Mouse (Mus musculus) forebrain, embryonic 14.5 days (tissue): ENCODE measurements around the gene Rpl10a. TPM values are rescaled to one million over a fixed set of nuclear protein-coding genes. Genes with fewer than 3 reads are reported as not detected.
"Not testable (repeated sequence)": the region's sequence is repeated elsewhere in the genome, so short reads cannot be mapped to it uniquely, and the experiment has no call there.

Source experiments
- ATAC-seq: fragments of 200-750 bp; cut with Nextera tagmentation; 2 replicates; pipeline ENCODE4 v1.8.0; 2017; ENCODE audit warnings: mild to moderate bottlenecking, moderate library complexity
- DNase-seq: peaks from one replicate; pipeline ENCODE4 v3.0.0-alpha.2; 2015; ENCODE audit warnings: low spot score
- H3K27ac ChIP-seq: fragments of 300-500 bp; sonication (generic); 2 replicates; pipeline ENCODE4 v1.5.1; 2014; ENCODE audit warnings: low read depth, mild to moderate bottlenecking, control low read depth, low read length, moderate library complexity
- H3K27me3 ChIP-seq: fragments of 300-500 bp; sonication (generic); replicated peaks from 2 replicates; pipeline ENCODE4 v1.6.1; 2014; ENCODE audit warnings: low read length, control low read depth, mixed read lengths; ENCODE audit not compliant: control insufficient read depth, insufficient read depth
- H3K36me3 ChIP-seq: fragments of 300-500 bp; sonication (generic); 2 replicates; pipeline ENCODE4 v1.6.1; 2014; ENCODE audit warnings: low read length, control low read depth; ENCODE audit not compliant: control insufficient read depth, insufficient read depth
- H3K4me1 ChIP-seq: fragments of 300-500 bp; sonication (generic); 2 replicates; pipeline ENCODE4 v1.6.1; 2014; ENCODE audit warnings: antibody characterized with exemption, low read length, control low read depth; ENCODE audit not compliant: control insufficient read depth, insufficient read depth
- H3K4me2 ChIP-seq: fragments of 300-500 bp; sonication (generic); 2 replicates; pipeline ENCODE4 v1.6.1; 2014; ENCODE audit warnings: mild to moderate bottlenecking, control low read depth, low read length
- H3K4me3 ChIP-seq: fragments of 300-500 bp; sonication (generic); 2 replicates; pipeline ENCODE4 v1.5.1; 2014; ENCODE audit warnings: low read depth, low read length, control low read depth
- H3K9ac ChIP-seq: fragments of 300-500 bp; sonication (generic); 2 replicates; pipeline ENCODE4 v1.6.1; 2014; ENCODE audit warnings: mild to moderate bottlenecking, low read length, control low read depth, moderate library complexity
- H3K9me3 ChIP-seq: fragments of 300-500 bp; sonication (generic); replicated peaks from 2 replicates; pipeline ENCODE4 v1.6.1; 2016; ENCODE audit warnings: low read length, control low read depth, mixed read lengths; ENCODE audit not compliant: control insufficient read depth
- WGBS: fragments of 180-500 bp; shearing (Covaris S2); extraction: QIAGEN DNeasy Blood & Tissue Kit; methylation state at CpG from one replicate; pipeline ENCODE4 v1.1.7; 2014; 5-methylcytosine and 5-hydroxymethylcytosine counted together
- polyA plus RNA-seq: library from polyadenylated mRNA; unstranded; fragments of >200 nt; fragmentation: Nextera tagmentation; extraction: Ambion mirVana; gene quantifications from 2 replicates; pipeline ENCODE4 v1.2.1, GENCODE M21; 2014

Rpl10a gene
- polyA plus RNA-seq, 1 experiment from 2014 or later = 532 TPM

GRCm38 (mm10) chr17:28355871-28356270 is 27.6 kb downstream of the Rpl10a start:
- WGBS = 87% methylated on average over 12 of the region's 12 CpGs
- Histone ChIP-seq H3K4me2 (no peak overlapping the region), H3K4me1 (0 out of 2 replicates have a peak, but pooled peaks cover 2% of the 10 kb centered on the region), H3K27ac (no peak overlapping the region), H3K9me3 (no peaks in the 10 kb centered on the region), H3K9ac (no peak overlapping the region), H3K27me3 (peaks cover 14% of the 10 kb centered on the region; the same call in 1 of the 2 replicates), H3K4me3 (no peak overlapping the region), H3K36me3 (no peaks in the 10 kb centered on the region)
- ATAC-seq (no peak), DNase-seq (no peak)

DNA sequence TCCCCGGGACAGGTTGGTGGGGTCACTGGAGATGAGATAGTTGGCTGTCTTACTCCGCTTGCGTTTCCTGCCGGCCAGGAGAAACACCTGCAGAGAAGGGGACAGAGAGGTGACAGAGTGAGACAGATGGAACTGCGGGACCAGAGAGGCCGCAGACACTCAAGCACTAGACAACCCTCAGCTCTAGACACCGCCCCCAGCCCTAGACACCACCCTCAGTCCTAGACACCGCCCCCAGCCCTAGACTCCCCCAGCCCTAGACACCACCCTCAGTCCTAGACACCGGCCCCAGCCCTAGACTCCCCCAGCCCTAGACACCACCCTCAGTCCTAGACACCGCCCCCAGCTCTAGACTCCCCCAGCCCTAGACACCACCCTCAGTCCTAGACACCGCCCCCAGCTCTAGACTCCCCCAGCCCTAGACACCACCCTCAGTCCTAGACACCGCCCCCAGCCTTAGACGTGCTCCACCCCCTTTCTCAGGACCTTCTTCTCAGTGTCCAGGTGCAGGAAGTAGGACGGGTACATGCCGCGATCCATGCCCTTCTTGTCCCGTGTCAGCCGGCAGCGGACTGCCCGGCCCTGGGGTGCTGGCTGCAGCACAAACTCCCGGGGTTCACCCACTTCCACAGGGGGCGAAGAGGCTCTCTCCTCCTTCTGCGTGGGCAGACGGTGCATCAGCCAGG is 30.4 kb downstream of the Rpl10a start:
- not testable (repeated sequence) for ATAC-seq, H3K4me3 ChIP-seq, H3K4me1 ChIP-seq, H3K4me2 ChIP-seq, H3K9me3 ChIP-seq, H3K27ac ChIP-seq, DNase-seq, H3K9ac ChIP-seq, H3K36me3 ChIP-seq
- 17% methylated on average over 22 of the region's 24 CpGs for WGBS
- peaks cover 25% of the 10 kb centered on the region for H3K27me3 ChIP-seq

GRCm38 (mm10) chr17:28360531-28361277 is 32.4 kb downstream of the Rpl10a start:
- ATAC-seq = no peak
- H3K9me3 ChIP-seq = no peaks in the 10 kb centered on the region
- H3K27me3 ChIP-seq = peaks cover 43% of the 10 kb centered on the region
- no peak overlapping the region for H3K9ac ChIP-seq
- H3K27ac ChIP-seq = no peak overlapping the region
- no peak for DNase-seq
- no peak overlapping the region for H3K4me3 ChIP-seq
- H3K4me1 ChIP-seq = peaks cover 5% of the 10 kb centered on the region; the same call in 1 of the 2 replicates
- no peak overlapping the region for H3K4me2 ChIP-seq
- 81% methylated on average over 9 of the region's 9 CpGs for WGBS
- no peaks in the 10 kb centered on the region for H3K36me3 ChIP-seq

DNA sequence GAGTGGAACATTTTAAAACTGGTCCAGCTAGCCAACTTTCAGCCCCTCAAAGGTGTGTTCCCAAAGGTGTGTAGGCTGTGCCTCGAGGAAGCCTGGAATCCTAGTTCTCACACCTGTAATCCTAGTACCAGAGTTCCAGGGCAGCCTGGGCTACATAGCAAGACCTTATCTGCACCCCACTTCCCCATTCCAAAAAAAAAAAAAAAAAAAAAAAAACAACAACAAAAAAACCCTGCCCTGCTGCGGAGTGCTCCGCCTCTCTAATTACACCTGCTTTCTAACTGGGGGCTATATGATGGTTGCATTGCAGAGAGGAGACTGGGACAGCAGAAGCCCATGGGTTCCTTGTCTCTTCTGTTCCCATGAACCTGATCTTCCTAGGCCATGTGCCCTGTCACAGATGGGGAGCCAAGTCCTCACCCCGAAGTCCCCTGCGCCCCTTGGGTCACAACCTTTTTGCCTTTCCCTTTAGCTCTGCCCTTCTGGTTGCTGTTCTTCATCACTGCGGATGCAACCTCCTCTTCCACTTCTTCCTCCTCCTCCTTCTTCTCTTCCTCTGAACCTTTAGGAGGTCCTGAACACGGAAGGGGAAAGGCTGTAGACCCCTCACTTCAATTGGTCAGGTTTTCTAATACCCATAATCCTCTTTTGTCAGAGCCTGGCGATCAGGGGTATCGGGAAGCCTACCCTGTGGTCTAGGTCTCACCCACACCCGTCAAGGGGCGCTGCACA is 33.8 kb downstream of the Rpl10a start:
- no peak for DNase-seq
- Histone ChIP-seq H3K9ac (peak overlapping the region; percentile 35; the same call in 1 of the 2 replicates), H3K36me3 (no peaks in the 10 kb centered on the region), H3K27me3 (peaks cover 43% of the 10 kb centered on the region), H3K4me3 (peak overlapping the region; percentile 21), H3K9me3 (no peaks in the 10 kb centered on the region), H3K4me1 (peaks cover 5% of the 10 kb centered on the region; the same call in 1 of the 2 replicates), H3K27ac (no peak overlapping the region), H3K4me2 (peak overlapping the region; percentile 45)
- ATAC-seq = no peak
- WGBS = 34% methylated on average over 11 of the region's 11 CpGs

DNA sequence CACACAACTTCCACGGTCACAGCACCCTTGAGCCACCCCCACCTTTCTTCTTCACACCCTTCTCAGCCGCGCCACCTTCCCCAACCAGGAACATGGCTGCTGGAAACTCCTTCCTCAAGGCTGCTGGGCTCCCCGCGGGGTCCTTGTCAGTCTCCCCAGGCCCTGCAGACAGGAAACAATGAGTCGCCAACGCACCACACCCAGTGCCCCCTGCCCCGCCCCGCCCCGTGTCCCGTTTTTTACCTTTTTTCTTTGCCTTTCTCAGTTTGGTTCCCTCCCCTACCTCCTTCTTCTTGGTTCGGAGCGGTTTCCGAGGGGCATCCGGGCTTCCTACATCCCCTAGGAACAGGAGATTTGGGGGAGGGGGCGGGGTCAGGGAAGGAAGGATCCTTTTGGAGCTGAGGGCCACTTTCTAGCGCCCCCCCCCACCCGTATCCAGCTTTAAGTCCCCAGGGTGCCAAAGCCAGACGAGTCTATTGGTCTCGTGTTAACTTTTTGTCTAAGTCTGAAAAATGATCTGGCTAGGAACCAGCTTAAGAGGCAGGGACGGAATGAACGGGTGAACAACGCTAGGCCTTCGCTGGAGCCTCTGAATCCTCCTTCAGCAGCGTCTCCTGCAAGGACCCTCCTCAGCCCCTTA is 34.5 kb downstream of the Rpl10a start:
- Histone ChIP-seq H3K27me3 (peaks cover 43% of the 10 kb centered on the region), H3K4me3 (peak overlapping the region; percentile 21), H3K4me1 (peaks cover 5% of the 10 kb centered on the region; the same call in 1 of the 2 replicates), H3K4me2 (peak overlapping the region; percentile 45), H3K36me3 (no peaks in the 10 kb centered on the region), H3K27ac (no peak overlapping the region), H3K9me3 (no peaks in the 10 kb centered on the region), H3K9ac (peak overlapping the region; percentile 35)
- 4% methylated on average over 25 of the region's 25 CpGs for WGBS
- DNase-seq (peak; percentile 16), ATAC-seq (no peak)

DNA sequence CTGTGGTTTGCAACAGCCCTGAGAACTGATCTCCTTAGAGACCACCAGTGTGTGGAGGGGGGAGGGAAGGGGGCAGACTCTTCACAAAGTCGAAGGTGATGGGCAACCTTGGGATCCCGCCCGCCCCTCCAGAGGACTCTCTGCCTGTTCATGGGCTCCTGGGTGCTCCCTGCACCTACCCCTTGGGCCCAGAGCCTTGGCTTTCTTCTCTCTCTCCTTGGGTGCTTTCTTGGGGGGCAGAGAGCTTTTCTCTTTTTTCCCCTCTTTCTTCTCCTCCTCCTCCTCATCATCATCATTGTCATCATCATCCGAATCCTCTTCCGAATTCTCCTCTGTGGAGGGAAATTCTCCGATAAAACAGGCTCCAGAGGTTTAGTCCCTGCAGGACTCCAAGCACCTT is 35.2 kb downstream of the Rpl10a start:
- WGBS = 8% methylated on average over 6 of the region's 6 CpGs
- Histone ChIP-seq H3K4me2 (no peak overlapping the region), H3K9me3 (no peaks in the 10 kb centered on the region), H3K36me3 (no peaks in the 10 kb centered on the region), H3K27me3 (peaks cover 43% of the 10 kb centered on the region), H3K4me1 (peaks cover 5% of the 10 kb centered on the region; the same call in 1 of the 2 replicates), H3K27ac (no peak overlapping the region), H3K4me3 (no peak overlapping the region), H3K9ac (no peak overlapping the region)
- ATAC-seq = no peak
- no peak for DNase-seq

GRCm38 (mm10) chr17:28365122-28365521 is 36.9 kb downstream of the Rpl10a start, which contains the start of gene Tulp1:
Tulp1 (minus strand) TSS chr17:28365222.
- WGBS = 19% methylated on average over 8 of the region's 8 CpGs
- Histone ChIP-seq H3K36me3 (no peaks in the 10 kb centered on the region), H3K4me1 (peaks cover 5% of the 10 kb centered on the region; the same call in 1 of the 2 replicates), H3K9me3 (no peaks in the 10 kb centered on the region), H3K9ac (no peak within 1 kb of the TSS), H3K4me3 (0 out of 2 replicates have a peak within 1 kb of the TSS, but pooled peaks have one; percentile 0), H3K27ac (no peak within 1 kb of the TSS), H3K27me3 (peaks cover 39% of the 10 kb centered on the region), H3K4me2 (peak within 1 kb of the TSS; percentile 23; the same call in 1 of the 2 replicates)
- ATAC-seq (no peak), DNase-seq (no peak)

- WGBS = 5% methylated on average over 13 of the region's 13 CpGs
- peaks cover 21% of the 10 kb centered on the region for H3K27me3 ChIP-seq
- no peak overlapping the region for H3K4me3 ChIP-seq
- no peak overlapping the region for H3K9ac ChIP-seq
- no peak overlapping the region for H3K27ac ChIP-seq
- DNase-seq = peak; percentile 47
- H3K4me1 ChIP-seq = no peaks in the 10 kb centered on the region
- ATAC-seq = no peak
- H3K9me3 ChIP-seq = no peaks in the 10 kb centered on the region
- H3K36me3 ChIP-seq = no peaks in the 10 kb centered on the region
- no peak overlapping the region for H3K4me2 ChIP-seq
Observed at GRCm38 (mm10) chr17:28368449-28368848, 40.2 kb downstream of the Rpl10a start.
